Mouse (Mus musculus) cerebellum, postnatal 25 days (tissue): ENCODE measurements at regions not wholly inside any gene's neighbourhood (a gene's known extent, or its start where the extent isn't known, plus 50 kb on each side); places are given as distances from the start of the nearest gene placed in this dataset.

Experiments
- DNase-seq, 2 experiments: peaks; one replicate each; pipeline ENCODE4 v3.0.0; 2021; ENCODE audit warnings: mixed read lengths in 2 of 2

DNA sequence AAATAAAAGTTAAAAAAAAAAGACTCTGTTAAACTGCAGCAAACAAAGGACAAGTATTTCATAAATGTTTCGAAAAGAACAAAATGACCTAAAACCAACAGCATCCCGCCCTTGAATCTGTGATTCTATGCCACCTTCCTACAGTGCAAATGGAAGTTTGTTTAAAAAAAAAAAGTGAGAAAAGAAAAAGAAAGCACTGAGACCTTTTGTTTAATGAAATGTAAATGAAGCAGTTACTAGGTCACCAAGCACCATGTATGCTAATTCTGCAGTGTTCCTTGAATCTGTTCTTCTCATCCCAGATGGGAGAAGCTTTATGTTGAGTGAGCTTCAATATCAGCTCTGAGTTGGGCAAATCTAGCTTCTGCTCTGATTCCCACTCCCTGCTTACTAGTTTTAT is 64.8 kb downstream of the Dnajb9 start:
- DNase-seq: no peak

GRCm38 (mm10) chr12:44139026-44139425 is 71.1 kb downstream of the Dnajb9 start:
- no peak for DNase-seq

GRCm38 (mm10) chr12:44128874-44129273 is 81.3 kb downstream of the Dnajb9 start:
- no peak for DNase-seq

DNA sequence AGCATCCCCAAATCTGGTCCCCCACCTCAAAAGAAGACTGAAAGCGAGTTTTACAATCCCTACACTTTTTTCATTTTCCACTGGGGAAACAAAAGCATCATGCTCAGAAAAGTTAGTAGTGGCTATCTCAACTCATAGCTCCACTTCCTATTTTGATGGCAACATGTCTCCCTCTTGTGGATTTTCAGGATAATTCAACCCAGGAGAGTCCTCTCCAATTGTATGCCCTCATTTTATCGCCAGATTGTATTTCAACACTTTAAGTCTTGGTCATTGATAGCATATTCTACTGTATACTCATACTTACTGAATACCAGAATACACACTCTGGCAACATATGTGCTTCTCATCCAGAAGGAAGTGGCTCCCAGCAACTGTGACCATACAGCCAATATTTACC is 105.0 kb downstream of the Dnajb9 start:
- no peak for DNase-seq

- no peak for DNase-seq
Observed at GRCm38 (mm10) chr12:44099188-44099587, 110.9 kb downstream of the Dnajb9 start.

DNA sequence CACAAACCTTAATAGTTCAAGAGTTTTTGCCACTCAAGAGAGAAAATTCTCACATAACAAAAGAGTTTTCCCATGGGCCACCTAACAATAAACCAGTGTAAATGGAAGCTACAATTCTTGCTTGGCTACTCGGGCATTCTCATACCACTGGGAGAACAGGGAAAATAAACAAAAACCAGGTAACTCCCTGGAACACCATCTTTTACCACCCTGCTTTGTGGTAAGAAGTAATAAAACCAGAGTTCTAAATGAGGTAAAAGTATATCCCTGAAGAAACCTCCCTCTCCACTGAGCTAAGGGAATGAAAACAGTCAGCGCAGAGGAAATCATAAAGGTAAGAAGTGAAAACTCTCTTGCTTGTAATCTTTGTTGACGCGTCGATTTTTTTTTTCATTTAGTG is 138.4 kb downstream of the Dnajb9 start:
- DNase-seq: no peak

GRCm38 (mm10) chr12:44056493-44057163 is 153.5 kb downstream of the Dnajb9 start:
- no peak for DNase-seq

DNA sequence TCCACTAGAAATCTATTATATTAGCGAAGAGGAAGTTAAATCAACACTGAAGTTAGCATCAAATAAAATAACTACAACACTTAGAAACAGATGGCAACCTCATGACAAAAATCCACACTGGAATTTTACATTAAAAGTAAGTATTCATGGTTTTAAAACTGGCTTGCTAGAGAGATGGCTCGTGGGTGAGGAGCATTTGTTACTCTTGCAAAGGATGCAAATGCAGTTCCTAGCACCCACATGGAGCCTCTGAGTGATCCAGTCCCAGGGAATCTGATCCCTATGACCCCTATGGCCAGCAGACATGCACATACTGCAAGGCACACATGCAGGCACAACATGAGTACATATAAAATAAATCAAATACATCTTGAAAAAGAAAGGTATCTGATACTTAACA is 164.3 kb downstream of the Dnajb9 start:
- no peak for DNase-seq

- DNase-seq: peak; percentile 6 to 19
Observed at GRCm38 (mm10) chr12:44044388-44045105, 165.6 kb downstream of the Dnajb9 start.

- no peak for DNase-seq
Observed at GRCm38 (mm10) chr12:44006795-44007194, 203.3 kb downstream of the Dnajb9 start.

DNA sequence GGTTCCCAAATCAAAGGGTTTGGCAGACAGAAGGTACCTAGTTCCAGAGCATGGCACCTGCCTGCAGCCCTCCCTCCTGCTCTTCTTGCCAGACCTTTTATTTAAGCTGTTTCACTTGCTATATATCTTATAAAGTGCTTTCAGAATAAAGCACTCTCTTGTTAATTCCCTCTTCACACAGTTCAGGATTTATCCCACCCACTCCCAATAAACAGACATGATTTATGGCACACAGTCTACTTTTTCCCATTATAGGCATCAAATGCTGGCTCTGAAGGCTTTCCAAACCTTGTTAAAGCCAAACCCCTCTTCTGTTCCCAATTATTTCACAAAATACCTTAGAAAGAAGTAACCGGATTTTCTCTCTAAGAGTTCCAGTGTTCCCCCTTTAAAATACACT is 226.6 kb downstream of the Dnajb9 start:
- DNase-seq: no peak

GRCm38 (mm10) chr12:43963973-43964372 is 246.2 kb downstream of the Dnajb9 start:
- peak in 1 of 2 experiments; percentile 23 for DNase-seq

GRCm38 (mm10) chr12:43962551-43963120 is 247.5 kb downstream of the Dnajb9 start:
- peak; percentile 84 to 90 for DNase-seq

DNA sequence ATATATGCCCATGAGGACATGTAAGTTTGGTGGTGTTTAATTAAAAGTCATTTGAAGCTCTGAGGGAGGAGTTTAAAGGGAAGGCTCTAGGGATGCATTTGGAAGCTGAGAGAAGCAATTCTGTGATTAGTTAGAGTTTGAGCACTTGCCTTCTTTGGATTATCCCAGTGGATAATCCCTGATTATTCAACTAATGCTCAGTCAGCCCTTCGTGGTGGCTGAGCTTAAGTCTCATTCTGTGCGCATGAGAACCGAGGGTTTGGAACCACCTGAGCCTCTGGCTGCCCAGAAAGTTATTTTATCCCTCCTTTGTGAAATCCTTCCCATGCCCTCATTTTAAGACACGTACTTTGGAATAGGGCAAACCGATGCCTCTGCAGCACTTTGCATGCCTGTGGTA is 285.9 kb downstream of the Dnajb9 start:
- no peak for DNase-seq

GRCm38 (mm10) chr12:43920396-43920795 is 289.7 kb downstream of the Dnajb9 start:
- no peak for DNase-seq

GRCm38 (mm10) chr12:43919114-43919513 is 291.0 kb downstream of the Dnajb9 start:
- no peak for DNase-seq

DNA sequence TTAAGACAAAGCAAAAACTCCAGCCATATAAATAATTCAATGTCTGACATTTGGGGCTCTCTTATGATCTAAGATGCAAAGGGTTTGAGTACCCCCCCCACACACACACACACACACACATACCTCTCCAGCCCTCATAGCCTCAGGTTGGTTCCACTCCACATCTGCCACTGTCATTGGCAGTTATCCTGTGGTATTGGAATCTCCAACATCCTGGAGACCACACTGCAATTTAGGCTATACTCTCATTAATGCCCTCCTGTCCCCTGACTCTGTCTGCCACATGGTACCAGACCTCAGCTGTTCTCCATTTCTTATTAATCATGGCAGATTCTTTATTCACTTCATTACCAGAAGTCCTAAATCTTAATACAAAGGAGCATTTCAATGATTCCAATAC is 293.3 kb downstream of the Dnajb9 start:
- no peak for DNase-seq

- no peak for DNase-seq
Observed at GRCm38 (mm10) chr12:43899273-43899672, 310.9 kb downstream of the Dnajb9 start.

GRCm38 (mm10) chr12:43885596-43885995 is 324.5 kb downstream of the Dnajb9 start:
- no peak for DNase-seq

- DNase-seq: no peak
Observed at GRCm38 (mm10) chr12:43860479-43860878, 349.6 kb downstream of the Dnajb9 start.

- no peak for DNase-seq
Observed at GRCm38 (mm10) chr12:43856370-43856769, 353.8 kb downstream of the Dnajb9 start.

GRCm38 (mm10) chr12:43852246-43852645 is 357.9 kb downstream of the Dnajb9 start:
- no peak for DNase-seq

DNA sequence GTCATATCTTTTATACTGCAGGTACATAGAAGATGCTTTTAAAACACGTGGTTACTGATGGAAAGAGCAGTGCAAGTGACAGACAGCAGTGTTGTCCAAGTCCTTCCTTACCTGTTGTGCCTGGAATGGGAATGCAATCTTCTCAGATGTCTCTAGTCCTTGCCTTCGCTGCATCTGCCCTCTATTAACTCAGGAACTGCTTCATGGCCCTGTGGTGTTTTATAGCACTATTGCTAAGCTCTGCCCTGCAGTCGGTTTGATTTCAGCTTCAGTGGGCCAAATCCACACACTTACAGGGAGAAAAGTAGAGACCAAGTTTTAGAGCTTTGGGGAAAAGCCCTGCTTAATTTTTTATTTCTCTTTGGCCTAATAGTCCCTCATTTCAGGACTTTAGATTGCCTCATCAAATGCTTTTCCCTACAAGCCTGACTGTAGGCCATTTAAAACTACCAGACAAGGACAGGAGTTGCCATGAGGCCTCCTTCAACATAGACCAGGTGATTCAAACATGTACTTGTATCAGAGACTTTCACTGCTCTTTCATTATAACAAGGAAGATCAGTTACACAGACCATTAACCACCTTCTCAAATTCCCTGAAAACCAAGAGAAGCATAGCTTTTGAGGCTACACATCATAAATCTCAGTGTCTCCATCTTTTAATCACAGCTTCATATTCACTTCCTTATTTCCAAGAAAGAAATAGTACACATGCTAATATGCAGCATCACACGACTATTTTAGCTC is 358.7 kb downstream of the Dnajb9 start:
- no peak for DNase-seq
